Mouse (Mus musculus) hindbrain, embryonic 10.5 days (tissue): ENCODE measurements around the gene Wdr89. TPM values are rescaled to one million over a fixed set of nuclear protein-coding genes. Genes with fewer than 3 reads are reported as not detected.
"Not testable (repeated sequence)": the region's sequence is repeated elsewhere in the genome, so short reads cannot be mapped to it uniquely, and the experiment has no call there.

Experiments used
- DNase-seq: peaks from one replicate; pipeline ENCODE4 v3.0.0-alpha.2; 2017; ENCODE audit warnings: low spot score
- H3K27ac ChIP-seq: fragments of 300-500 bp; sonication (generic); 2 replicates; pipeline ENCODE4 v1.5.1; 2016; ENCODE audit warnings: mild to moderate bottlenecking, moderate library complexity
- H3K27me3 ChIP-seq: fragments of 300-500 bp; sonication (generic); 2 replicates; pipeline ENCODE4 v1.6.1; 2016; ENCODE audit warnings: mild to moderate bottlenecking; ENCODE audit not compliant: poor library complexity, insufficient read depth, severe bottlenecking
- H3K36me3 ChIP-seq: fragments of 300-500 bp; sonication (generic); 2 replicates; pipeline ENCODE4 v1.6.1; 2016; ENCODE audit warnings: mild to moderate bottlenecking, moderate library complexity
- H3K4me1 ChIP-seq: fragments of 300-500 bp; sonication (generic); replicated peaks from 2 replicates; pipeline ENCODE4 v1.6.1; 2016; ENCODE audit warnings: mild to moderate bottlenecking
- H3K4me3 ChIP-seq: fragments of 300-500 bp; sonication (generic); 2 replicates; pipeline ENCODE4 v1.5.1; 2016; ENCODE audit warnings: mild to moderate bottlenecking, moderate library complexity
- H3K9me3 ChIP-seq: fragments of 300-500 bp; sonication (generic); 2 replicates; pipeline ENCODE4 v1.6.1; 2016; ENCODE audit warnings: mild to moderate bottlenecking, moderate library complexity
- WGBS: fragments of 180-500 bp; shearing (Covaris S2); methylation state at CpG from one replicate; pipeline ENCODE4 v1.1.7; 2016; 5-methylcytosine and 5-hydroxymethylcytosine counted together
- polyA plus RNA-seq: library from polyadenylated mRNA; unstranded; fragments of >200 nt; fragmentation: Nextera tagmentation; extraction: Ambion mirVana; gene quantifications from 2 replicates; pipeline ENCODE4 v1.2.1, GENCODE M21; 2016

Gene Wdr89
- polyA plus RNA-seq: 9.8 and 13.3 TPM in 2 replicates

DNA sequence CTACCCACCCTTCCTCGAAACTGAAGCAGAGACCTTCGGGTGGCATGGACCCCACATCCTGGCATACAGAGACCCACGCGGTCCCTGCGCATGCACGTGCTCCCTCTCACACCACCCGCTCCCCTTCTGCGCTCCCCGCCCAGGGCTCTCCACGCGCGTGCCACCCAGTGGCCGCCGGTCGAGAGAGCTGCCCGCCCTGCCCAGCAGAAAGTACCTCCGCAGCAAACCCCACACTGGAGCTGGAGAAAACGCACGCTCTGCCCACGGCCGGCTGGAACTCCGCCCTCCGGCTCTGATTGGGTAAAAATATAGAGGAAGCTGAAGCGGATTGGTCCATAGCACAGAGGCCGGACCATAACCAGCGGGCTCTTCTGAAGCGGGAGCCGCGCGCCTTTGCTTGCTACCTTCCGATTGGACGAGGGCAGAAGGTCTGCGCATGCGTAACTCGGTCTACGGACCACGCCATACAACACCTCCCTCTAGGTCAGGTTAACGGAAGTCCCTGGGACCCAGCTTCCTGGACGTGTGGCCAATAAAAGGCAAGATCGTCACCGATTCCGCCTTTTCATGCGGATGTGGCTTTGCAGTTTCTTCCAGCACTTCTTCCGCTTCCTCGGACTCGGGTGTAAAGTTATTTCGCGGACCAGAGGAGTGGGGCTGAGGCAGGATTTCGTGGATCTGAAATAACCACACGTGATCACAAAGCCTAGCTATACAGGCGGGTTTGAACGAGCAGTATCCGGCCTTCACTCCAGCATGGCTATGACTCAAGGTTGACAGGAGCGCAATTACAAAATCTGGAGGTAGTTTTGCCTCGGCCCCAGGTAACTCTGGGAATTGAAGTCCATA lies at the start of gene Wdr89:
TSS of gene Wdr89 (minus strand) at position 280 of the 849 bp plus-strand sequence.
- no peaks in the 10 kb centered on the region for H3K27me3 ChIP-seq
- peak within 1 kb of the TSS; percentile 72 for H3K4me3 ChIP-seq
- under 1% methylated on average over 55 of the region's 55 CpGs for WGBS
- H3K4me1 ChIP-seq: peaks cover 21% of the 10 kb centered on the region
- H3K9me3 ChIP-seq: no peaks in the 10 kb centered on the region
- DNase-seq: peak; percentile 100
- H3K27ac ChIP-seq: peak within 1 kb of the TSS; percentile 93
- no peaks in the 10 kb centered on the region for H3K36me3 ChIP-seq

DNA sequence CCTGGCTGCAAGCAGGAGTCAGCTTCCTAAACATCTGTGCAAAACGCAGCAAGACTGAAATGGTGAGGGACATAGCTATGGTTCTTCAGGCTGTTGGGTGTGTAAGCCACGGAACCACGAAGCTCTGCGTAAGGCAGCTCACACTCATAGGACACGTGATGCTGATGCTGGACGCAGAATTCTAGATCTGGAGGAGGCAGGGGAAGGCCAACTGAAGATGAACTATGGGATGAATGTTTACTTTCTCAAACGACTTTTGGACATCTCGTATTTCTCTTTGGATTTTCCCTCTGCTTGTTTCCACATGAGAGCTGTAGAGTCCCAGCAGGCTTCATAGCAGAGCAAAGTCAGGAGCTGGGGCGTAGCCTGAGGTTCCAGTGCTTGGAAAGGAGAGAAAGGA lies 44.3 kb upstream of the Wdr89 start:
- Histone ChIP-seq H3K9me3 (no peaks in the 10 kb centered on the region), H3K36me3 (0 out of 2 replicates have a peak, but pooled peaks cover 5% of the 10 kb centered on the region), H3K4me1 (no peaks in the 10 kb centered on the region), H3K27me3 (no peaks in the 10 kb centered on the region), H3K4me3 (no peak overlapping the region), H3K27ac (no peak overlapping the region)
- WGBS: 82% methylated on average over 9 of the region's 9 CpGs
- DNase-seq: no peak

DNA sequence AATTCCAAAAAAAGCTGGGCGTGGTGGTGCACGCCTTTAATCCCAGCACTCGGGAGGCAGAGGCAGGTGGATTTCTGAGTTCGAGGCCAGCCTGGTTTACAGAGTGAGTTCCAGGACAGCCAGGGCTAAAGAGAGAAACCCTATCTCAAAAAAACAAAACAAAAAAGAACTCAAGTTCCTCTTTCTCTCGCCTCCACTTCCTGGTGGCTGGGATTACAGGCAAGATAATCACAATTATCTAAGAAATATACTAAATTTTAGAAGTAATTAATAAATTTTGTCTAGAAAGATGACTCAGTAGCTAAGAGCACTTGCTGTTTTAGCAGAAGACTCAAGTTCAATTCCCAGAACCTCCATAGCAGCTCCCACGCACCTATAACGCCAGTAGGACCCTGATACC lies 43.6 kb upstream of the Wdr89 start:
- WGBS: 95% methylated on average over 7 of the region's 7 CpGs
- H3K4me3 ChIP-seq, DNase-seq, H3K9me3 ChIP-seq, H3K4me1 ChIP-seq, H3K36me3 ChIP-seq, H3K27ac ChIP-seq, H3K27me3 ChIP-seq: not testable (repeated sequence)

DNA sequence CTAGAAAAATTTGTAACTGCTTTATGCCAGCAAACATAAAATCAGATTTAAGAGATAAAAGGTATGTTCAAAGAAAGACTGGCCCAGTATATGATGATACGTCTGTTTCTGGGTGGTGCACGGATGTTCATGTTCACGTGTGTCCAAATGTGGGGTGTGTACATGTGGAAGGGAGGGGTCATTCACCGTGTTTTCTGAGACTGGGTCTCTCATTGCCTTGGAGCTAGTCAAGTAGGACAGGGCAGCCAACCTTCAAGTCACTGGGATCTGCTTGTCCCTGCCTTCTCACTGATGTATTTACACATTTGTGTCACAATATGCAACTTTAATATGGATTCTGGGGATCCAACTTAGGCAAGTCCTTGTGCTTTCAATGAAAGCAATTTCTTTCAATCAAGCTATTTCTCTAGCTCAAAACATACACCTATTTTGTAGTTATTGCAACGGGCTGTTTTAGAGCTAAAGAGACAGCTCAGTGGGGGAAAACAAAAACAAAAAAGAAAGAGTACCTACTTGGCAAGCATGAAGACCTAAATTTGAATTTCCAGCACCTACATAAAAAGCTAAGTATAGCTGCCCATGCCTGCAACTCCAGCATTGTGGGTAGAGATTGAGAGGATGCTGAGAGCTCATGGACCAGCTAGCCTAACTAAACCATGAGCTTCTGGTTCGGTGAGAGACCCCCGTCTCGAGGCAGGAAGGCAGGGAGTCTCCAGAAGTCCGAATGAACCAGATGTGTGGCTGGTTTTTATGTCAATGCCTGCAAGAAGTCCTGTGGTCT lies 41.4 kb upstream of the Wdr89 start:
- no peak overlapping the region for H3K27ac ChIP-seq
- H3K4me3 ChIP-seq: no peak overlapping the region
- H3K9me3 ChIP-seq: no peaks in the 10 kb centered on the region
- 86% methylated on average over 9 of the region's 9 CpGs for WGBS
- H3K36me3 ChIP-seq: no peaks in the 10 kb centered on the region
- H3K27me3 ChIP-seq: no peaks in the 10 kb centered on the region
- no peak for DNase-seq
- no peaks in the 10 kb centered on the region for H3K4me1 ChIP-seq

DNA sequence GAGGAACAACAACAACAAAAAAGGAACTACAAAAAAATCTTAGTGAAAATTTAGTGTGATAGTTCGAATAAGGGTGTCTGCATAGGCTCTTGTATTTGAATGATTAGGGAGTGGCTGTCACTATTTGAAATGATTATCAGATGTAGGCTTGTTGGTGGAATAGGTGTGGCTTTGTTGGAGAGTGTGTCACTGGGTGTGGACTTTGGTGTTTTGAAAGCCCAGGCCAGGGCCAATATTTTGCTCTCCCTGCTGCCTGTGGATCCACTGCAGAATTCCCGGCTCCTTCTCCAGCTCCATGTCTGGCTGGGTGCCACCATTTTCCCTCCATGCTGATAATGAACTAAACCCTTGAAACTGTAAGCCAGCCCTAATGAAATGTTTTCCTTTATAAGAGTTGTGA lies 40.2 kb upstream of the Wdr89 start:
- no peak overlapping the region for H3K4me3 ChIP-seq
- no peak overlapping the region for H3K27ac ChIP-seq
- H3K4me1 ChIP-seq: no peaks in the 10 kb centered on the region
- H3K9me3 ChIP-seq: no peaks in the 10 kb centered on the region
- no peaks in the 10 kb centered on the region for H3K36me3 ChIP-seq
- no peaks in the 10 kb centered on the region for H3K27me3 ChIP-seq
- WGBS: 90% methylated on average over 2 of the region's 2 CpGs
- no peak for DNase-seq

DNA sequence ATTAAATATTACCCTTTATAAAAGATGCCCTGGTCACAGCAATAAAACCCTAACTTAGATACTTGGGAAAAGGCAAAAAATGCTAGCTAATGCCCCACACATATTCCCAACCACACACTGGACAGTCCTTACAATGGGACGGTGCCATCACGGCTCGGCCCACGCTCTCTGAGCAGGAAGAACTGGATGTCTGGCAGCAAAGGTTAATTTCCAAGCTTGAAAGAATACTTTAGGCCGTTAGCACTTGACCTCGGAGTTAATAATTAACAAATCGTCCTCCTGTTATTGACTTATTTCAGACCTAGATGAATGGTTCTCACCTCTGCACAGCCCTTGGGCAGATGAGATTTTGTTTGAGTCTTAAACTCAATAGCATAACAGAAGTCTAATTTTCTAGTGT lies 37.3 kb upstream of the Wdr89 start:
- no peak overlapping the region for H3K4me3 ChIP-seq
- 89% methylated on average over 7 of the region's 7 CpGs for WGBS
- H3K36me3 ChIP-seq: no peaks in the 10 kb centered on the region
- peaks cover 5% of the 10 kb centered on the region for H3K4me1 ChIP-seq
- no peak overlapping the region for H3K27ac ChIP-seq
- no peak for DNase-seq
- no peaks in the 10 kb centered on the region for H3K27me3 ChIP-seq
- H3K9me3 ChIP-seq: no peaks in the 10 kb centered on the region

DNA sequence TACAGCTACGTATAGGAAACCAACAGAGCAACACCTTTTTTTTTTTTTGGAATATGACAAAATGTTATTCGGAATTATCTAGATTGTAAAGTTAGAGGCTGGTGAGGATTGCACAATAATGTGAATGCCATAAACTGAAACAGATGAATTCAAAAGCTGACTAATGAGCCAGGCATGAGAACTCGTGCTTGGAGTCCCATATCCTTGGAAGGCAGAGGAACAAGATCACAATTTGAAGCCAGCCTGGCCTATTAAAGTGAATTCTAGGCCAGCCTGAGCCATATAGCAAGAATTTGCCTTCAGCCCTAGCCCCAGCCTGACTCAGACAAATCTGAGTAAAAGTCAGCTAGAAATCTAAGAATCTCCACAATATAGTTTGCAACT lies 33.4 kb upstream of the Wdr89 start:
- Histone ChIP-seq H3K9me3 (no peaks in the 10 kb centered on the region; the same call in 1 of the 2 replicates), H3K27me3 (no peaks in the 10 kb centered on the region), H3K27ac (no peak overlapping the region), H3K4me3 (no peak overlapping the region), H3K36me3 (no peaks in the 10 kb centered on the region), H3K4me1 (peaks cover 13% of the 10 kb centered on the region)
- 95% methylated on average over 3 of the region's 3 CpGs for WGBS
- no peak for DNase-seq

DNA sequence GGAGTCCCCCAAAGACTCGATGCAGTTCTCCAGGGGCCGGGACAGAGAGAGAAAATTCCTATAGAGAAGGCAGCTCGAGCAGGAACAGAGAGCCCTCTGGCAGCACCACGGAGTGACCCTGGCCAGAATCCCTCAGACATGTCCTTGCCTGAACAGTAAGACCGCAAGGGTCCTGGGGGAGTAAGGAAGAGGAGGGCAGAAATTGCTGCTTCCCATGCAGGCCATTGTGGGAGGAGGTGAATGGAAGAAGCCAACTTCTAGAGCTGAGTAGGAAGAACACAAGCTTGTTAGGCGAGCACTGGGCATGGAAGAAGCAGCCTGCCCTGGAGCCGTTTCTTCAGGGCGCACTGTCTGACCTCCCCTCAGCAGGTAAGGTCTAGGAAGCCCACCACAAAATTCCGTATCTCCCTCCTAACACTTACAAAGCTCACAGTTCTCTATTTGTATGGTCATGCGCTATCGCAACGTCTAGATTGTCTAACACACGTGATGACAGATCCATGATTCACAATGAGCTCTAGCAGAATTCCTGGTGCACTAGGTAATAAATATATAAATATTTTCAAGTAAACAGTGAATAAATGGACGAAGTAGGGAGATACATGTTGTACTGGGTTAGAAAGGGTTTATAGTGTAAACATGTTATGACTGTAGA lies 32.9 kb upstream of the Wdr89 start:
- WGBS: 75% methylated on average over 14 of the region's 14 CpGs
- H3K4me1 ChIP-seq: peaks cover 13% of the 10 kb centered on the region
- peak overlapping the region; percentile 71; the same call in 1 of the 2 replicates for H3K27ac ChIP-seq
- H3K27me3 ChIP-seq: no peaks in the 10 kb centered on the region
- H3K36me3 ChIP-seq: no peaks in the 10 kb centered on the region
- H3K4me3 ChIP-seq: peak overlapping the region; percentile 23; the same call in 1 of the 2 replicates
- DNase-seq: no peak
- H3K9me3 ChIP-seq: no peaks in the 10 kb centered on the region; the same call in 1 of the 2 replicates

DNA sequence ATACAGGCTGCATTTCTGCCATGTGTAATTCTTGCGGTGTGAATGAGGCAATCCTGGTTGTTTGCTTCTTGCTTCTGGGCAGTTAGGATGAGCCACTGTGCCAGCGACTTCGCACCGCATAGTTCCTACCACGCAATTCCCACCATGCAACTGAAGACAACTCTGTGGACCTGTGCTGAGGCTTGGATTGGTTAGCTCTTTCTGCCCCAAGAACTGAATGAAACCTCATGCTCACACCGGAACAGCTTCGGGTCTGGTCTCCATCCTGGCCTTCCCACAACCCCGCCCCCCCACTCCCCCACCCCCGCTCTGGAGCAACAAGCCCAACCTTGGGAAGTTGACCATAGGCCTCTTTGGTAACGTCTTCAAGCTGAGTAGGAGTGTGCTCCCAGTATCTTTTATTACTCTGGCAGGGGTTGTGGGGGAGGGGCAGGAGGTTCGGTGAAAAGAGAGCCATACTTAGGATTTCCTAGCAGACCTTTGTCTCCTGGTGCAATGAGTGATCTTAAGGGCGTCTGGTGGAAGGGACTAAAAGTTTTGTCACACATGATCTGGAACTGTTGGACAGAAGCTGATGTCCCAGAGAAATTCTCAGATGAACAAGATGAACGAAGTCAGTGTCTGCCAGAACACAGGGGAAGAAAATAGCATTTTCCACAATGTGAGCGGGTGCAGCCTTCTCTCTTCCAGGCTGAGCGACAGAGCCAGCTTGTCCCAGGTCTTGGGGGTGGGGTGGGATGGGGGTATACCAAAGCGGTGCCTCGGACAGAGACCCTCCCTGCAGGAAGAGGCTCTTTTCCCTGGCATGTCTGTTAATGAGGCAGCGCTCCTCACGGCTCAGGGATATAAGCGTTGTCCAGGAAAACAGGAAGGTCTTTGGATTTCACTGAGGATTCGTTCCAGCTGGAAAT lies 32.1 kb upstream of the Wdr89 start:
- peak; percentile 27 for DNase-seq
- Histone ChIP-seq H3K27ac (peak overlapping the region; percentile 71), H3K9me3 (no peaks in the 10 kb centered on the region; the same call in 1 of the 2 replicates), H3K4me1 (peaks cover 13% of the 10 kb centered on the region), H3K27me3 (no peaks in the 10 kb centered on the region), H3K4me3 (peak overlapping the region; percentile 23), H3K36me3 (no peaks in the 10 kb centered on the region)
- 43% methylated on average over 21 of the region's 21 CpGs for whole genome bisulfite sequencing

DNA sequence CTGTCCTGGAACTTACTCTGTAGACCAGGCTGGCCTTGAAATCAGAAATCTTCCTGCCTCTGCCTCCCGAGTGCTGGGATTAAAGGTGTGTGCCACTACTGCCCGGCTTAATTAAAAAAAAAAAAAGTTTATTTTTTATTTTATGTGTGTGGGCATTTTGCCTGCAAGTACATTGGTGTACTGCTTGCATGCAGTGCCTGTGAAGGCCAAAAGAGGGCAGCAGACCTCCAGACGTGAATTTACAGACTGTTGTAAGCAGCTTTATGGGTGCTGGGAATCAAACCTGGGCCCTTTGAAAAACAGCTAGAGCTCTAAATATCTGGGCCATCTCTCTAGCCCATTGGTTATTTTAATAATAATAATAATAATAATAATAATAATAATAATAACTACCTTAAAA lies 29.4 kb upstream of the Wdr89 start:
- no peak for DNase-seq
- Histone ChIP-seq H3K27me3 (no peaks in the 10 kb centered on the region), H3K36me3 (no peaks in the 10 kb centered on the region), H3K4me3 (no peak overlapping the region), H3K4me1 (peaks cover 13% of the 10 kb centered on the region), H3K27ac (no peak overlapping the region), H3K9me3 (no peaks in the 10 kb centered on the region; the same call in 1 of the 2 replicates)
- 93% methylated on average over 3 of the region's 3 CpGs for WGBS

DNA sequence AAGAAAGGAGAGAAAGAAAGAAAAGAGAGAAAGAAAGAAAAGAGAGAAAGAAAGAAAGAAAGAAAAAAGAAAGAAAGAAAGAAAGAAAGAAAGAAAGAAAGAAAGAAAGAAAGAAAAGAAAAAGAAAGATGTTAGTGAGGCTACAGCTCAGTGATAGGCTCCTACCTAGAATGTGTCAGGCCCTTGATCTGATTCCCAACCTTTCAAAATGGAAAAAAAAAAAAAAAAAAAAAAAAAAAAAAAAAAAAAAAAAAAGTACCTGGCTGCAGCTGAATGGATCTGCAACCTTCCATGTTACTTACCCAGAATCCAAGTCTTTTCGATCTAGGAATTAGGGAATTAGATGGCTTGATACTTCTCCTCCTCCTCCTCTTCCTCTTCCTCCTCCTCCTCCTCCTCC lies 26.5 kb upstream of the Wdr89 start:
- not testable (repeated sequence) for H3K27me3 ChIP-seq, H3K4me3 ChIP-seq, H3K4me1 ChIP-seq, DNase-seq, H3K36me3 ChIP-seq, H3K9me3 ChIP-seq, H3K27ac ChIP-seq
- WGBS: 87% methylated on average over 1 of the region's 1 CpGs

DNA sequence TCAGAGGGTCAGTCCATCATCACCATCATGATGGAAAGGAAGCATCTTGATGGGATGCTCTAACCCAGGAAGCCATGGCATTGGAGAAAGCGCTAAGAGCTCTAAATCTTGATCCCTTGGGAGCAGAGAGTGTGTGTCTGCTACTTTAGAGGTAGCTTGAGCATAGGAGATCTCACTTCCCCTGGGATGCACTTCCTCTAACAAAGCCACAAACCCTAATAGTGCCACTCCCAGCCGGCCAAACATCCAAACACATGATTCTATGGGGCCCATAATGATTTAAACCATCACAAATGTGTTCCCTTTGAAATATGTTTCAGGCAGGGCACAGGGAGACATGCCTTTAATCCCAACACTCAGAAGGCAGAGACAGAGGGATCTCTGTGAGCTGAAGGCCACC lies 19.7 kb upstream of the Wdr89 start:
- 81% methylated on average over 2 of the region's 2 CpGs for WGBS
- Histone ChIP-seq H3K27ac (no peak overlapping the region), H3K27me3 (no peaks in the 10 kb centered on the region), H3K36me3 (no peaks in the 10 kb centered on the region), H3K4me1 (no peaks in the 10 kb centered on the region), H3K4me3 (no peak overlapping the region), H3K9me3 (0 out of 2 replicates have a peak, but pooled peaks cover 3% of the 10 kb centered on the region)
- DNase-seq: no peak
